Mouse (Mus musculus) liver, embryonic 13.5 days (tissue): ENCODE measurements around the gene Lhx4. TPM values are rescaled to one million over a fixed set of nuclear protein-coding genes. Genes with fewer than 3 reads are reported as not detected.

Experiments
- ATAC-seq: fragments of 200-750 bp; cut with Nextera tagmentation; 2 replicates; pipeline ENCODE4 v1.8.0; 2017; ENCODE audit warnings: low read depth, mild to moderate bottlenecking, moderate number of reproducible peaks, moderate library complexity
- DNase-seq: peaks from one replicate; pipeline ENCODE4 v3.0.0; 2022
- H3K27ac ChIP-seq: fragments of 300-500 bp; sonication (generic); 2 replicates; pipeline ENCODE4 v1.5.1; 2015; ENCODE audit warnings: moderate library complexity, mild to moderate bottlenecking, inconsistent platforms
- H3K27me3 ChIP-seq: fragments of 300-500 bp; sonication (generic); 2 replicates; pipeline ENCODE4 v1.6.1; 2015; ENCODE audit warnings: mild to moderate bottlenecking, inconsistent platforms
- H3K36me3 ChIP-seq: fragments of 300-500 bp; sonication (generic); 2 replicates; pipeline ENCODE4 v1.6.1; 2015; ENCODE audit warnings: mild to moderate bottlenecking, inconsistent platforms
- H3K4me1 ChIP-seq: fragments of 300-500 bp; sonication (generic); replicated peaks from 2 replicates; pipeline ENCODE4 v1.6.1; 2015; ENCODE audit warnings: inconsistent platforms
- H3K4me2 ChIP-seq: fragments of 300-500 bp; sonication (generic); 2 replicates; pipeline ENCODE4 v1.6.1; 2015; ENCODE audit warnings: inconsistent platforms, mild to moderate bottlenecking, moderate library complexity
- H3K4me3 ChIP-seq: fragments of 300-500 bp; sonication (generic); replicated peaks from 2 replicates; pipeline ENCODE4 v1.5.1; 2015; ENCODE audit warnings: mild to moderate bottlenecking, inconsistent platforms
- H3K9ac ChIP-seq: fragments of 300-500 bp; sonication (generic); 2 replicates; pipeline ENCODE4 v1.6.1; 2015; ENCODE audit warnings: mild to moderate bottlenecking, inconsistent platforms
- H3K9me3 ChIP-seq: fragments of 300-500 bp; sonication (generic); replicated peaks from 2 replicates; pipeline ENCODE4 v1.6.1; 2016; ENCODE audit warnings: inconsistent platforms
- WGBS: fragments of 180-500 bp; shearing (Covaris S2); methylation state at CpG from one replicate; pipeline ENCODE4 v1.1.7; 2015; ENCODE audit not compliant: insufficient replicate concordance; 5-methylcytosine and 5-hydroxymethylcytosine counted together
- polyA plus RNA-seq: library from polyadenylated mRNA; unstranded; fragments of >200 nt; fragmentation: Nextera tagmentation; extraction: Ambion mirVana; gene quantifications from 2 replicates; pipeline ENCODE4 v1.2.1, GENCODE M21; 2015

Lhx4 gene
- polyA plus RNA-seq, 1 experiment from 2014 or later, result not detected

DNA sequence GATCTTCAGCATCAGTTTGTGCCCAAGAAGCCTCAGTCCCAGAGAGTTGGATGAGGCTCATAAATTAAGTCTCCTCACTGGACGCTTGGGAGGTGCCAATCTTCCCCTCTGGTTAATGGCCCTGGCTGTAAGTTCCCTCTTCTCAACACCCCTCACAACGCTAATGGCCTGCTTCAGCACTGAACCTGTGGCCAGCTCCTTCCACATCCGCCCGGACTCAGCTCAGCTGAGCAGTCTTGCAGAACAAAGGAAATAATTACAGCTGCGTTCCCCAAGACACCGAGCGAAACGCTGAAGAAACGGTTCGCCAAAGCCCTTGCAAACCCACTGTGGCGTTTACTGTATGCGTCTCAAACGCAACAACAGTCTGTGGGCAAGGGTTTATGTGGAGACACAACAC, 29.3 kb downstream of the Lhx4 start:
- H3K27me3 ChIP-seq, result peaks cover 63% of the 10 kb centered on the region
- no peaks in the 10 kb centered on the region for H3K36me3 ChIP-seq
- DNase-seq, result no peak
- no peak for ATAC-seq
- H3K4me2 ChIP-seq, result no peak overlapping the region
- H3K4me1 ChIP-seq, result no peaks in the 10 kb centered on the region
- H3K4me3 ChIP-seq, result no peak overlapping the region
- H3K9me3 ChIP-seq, result no peaks in the 10 kb centered on the region
- WGBS, result under 1% methylated on average over 13 of the region's 13 CpGs
- no peak overlapping the region for H3K9ac ChIP-seq
- H3K27ac ChIP-seq, result no peak overlapping the region

GRCm38 (mm10) chr1:155721443-155721842, 30.0 kb downstream of the Lhx4 start:
- Histone ChIP-seq H3K27me3 (peaks cover 58% of the 10 kb centered on the region), H3K27ac (no peak overlapping the region), H3K4me2 (no peak overlapping the region), H3K4me1 (no peaks in the 10 kb centered on the region), H3K9ac (no peak overlapping the region), H3K9me3 (no peaks in the 10 kb centered on the region), H3K36me3 (no peaks in the 10 kb centered on the region), H3K4me3 (no peak overlapping the region)
- WGBS, result 40% methylated on average over 8 of the region's 8 CpGs
- no peak for DNase-seq
- no peak for ATAC-seq

GRCm38 (mm10) chr1:155720006-155720405, 31.5 kb downstream of the Lhx4 start:
- no peak overlapping the region for H3K4me3 ChIP-seq
- no peaks in the 10 kb centered on the region for H3K36me3 ChIP-seq
- H3K4me2 ChIP-seq, result no peak overlapping the region
- no peak overlapping the region for H3K9ac ChIP-seq
- H3K27me3 ChIP-seq, result peaks cover 47% of the 10 kb centered on the region
- no peak overlapping the region for H3K27ac ChIP-seq
- ATAC-seq, result no peak
- no peaks in the 10 kb centered on the region for H3K4me1 ChIP-seq
- no peaks in the 10 kb centered on the region for H3K9me3 ChIP-seq
- no peak for DNase-seq
- 34% methylated on average over 5 of the region's 5 CpGs for WGBS

GRCm38 (mm10) chr1:155718851-155719250, 32.6 kb downstream of the Lhx4 start:
- no peaks in the 10 kb centered on the region for H3K9me3 ChIP-seq

DNA sequence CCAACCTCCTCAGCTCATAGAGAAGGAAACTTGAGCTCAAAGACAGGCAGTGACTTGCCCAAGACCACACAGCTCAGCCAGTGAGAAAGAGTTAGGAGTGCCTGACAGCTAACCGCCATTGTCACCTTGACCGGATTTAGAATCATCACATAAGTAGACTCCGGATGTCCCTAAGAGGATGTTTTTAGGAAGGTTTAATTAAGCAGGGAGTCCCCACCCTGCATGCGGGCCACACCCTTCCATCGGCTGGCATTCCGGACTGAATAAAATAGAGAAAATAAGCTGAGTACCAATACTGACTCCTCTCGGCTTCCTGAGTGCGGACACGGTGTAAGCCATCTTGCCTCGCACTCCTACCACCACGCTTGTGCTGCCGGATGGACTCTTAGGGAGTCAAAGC, 34.2 kb downstream of the Lhx4 start:
- H3K27me3 ChIP-seq, result peaks cover 26% of the 10 kb centered on the region
- no peak for ATAC-seq
- 82% methylated on average over 12 of the region's 12 CpGs for WGBS
- no peak overlapping the region for H3K4me3 ChIP-seq
- no peaks in the 10 kb centered on the region for H3K9me3 ChIP-seq
- H3K4me1 ChIP-seq, result no peaks in the 10 kb centered on the region
- no peak for DNase-seq
- H3K4me2 ChIP-seq, result no peak overlapping the region
- H3K36me3 ChIP-seq, result no peaks in the 10 kb centered on the region
- H3K9ac ChIP-seq, result no peak overlapping the region
- no peak overlapping the region for H3K27ac ChIP-seq

More at GRCm38 (mm10) chr1:155718851-155719250, 32.6 kb downstream of the Lhx4 start:
- H3K36me3 ChIP-seq, result no peaks in the 10 kb centered on the region
- H3K4me2 ChIP-seq, result no peak overlapping the region
- H3K9ac ChIP-seq, result no peak overlapping the region
- 67% methylated on average over 3 of the region's 3 CpGs for WGBS
- no peak overlapping the region for H3K4me3 ChIP-seq
- H3K27me3 ChIP-seq, result peaks cover 37% of the 10 kb centered on the region
- ATAC-seq, result no peak
- no peaks in the 10 kb centered on the region for H3K4me1 ChIP-seq
- H3K27ac ChIP-seq, result no peak overlapping the region
- no peak for DNase-seq

GRCm38 (mm10) chr1:155715366-155715765, 36.1 kb downstream of the Lhx4 start:
- Histone ChIP-seq H3K36me3 (no peaks in the 10 kb centered on the region), H3K4me1 (no peaks in the 10 kb centered on the region), H3K9ac (no peak overlapping the region), H3K4me2 (no peak overlapping the region), H3K27me3 (0 out of 2 replicates have a peak, but pooled peaks cover 15% of the 10 kb centered on the region), H3K9me3 (no peaks in the 10 kb centered on the region), H3K4me3 (no peak overlapping the region), H3K27ac (no peak overlapping the region)
- no peak for ATAC-seq
- no peak for DNase-seq

DNA sequence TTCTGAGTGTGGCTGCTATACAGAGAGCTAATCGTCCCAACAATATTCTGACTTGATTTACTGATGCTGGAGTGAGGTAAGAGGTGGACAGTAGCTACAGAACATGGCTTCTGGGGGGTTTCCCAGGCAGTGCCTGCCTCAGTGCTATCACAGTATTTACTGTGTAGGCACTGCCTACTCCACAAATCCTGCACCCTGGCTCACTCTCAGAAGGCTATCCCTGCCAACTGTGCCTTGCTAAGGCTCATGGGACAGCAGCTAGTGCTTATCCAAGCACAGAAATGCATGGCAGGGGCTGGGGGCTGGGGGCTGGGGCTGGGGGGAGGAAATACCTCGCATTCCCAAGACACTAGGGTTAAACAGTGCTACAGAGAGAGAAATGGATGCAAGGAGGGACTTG, 38.2 kb downstream of the Lhx4 start:
- 30% methylated on average over 2 of the region's 2 CpGs for WGBS
- no peaks in the 10 kb centered on the region for H3K4me1 ChIP-seq
- no peak overlapping the region for H3K27ac ChIP-seq

GRCm38 (mm10) chr1:155704182-155704581, 47.3 kb downstream of the Lhx4 start:
- Histone ChIP-seq H3K36me3 (no peaks in the 10 kb centered on the region), H3K4me3 (no peak overlapping the region), H3K27ac (no peak overlapping the region), H3K9me3 (no peaks in the 10 kb centered on the region), H3K27me3 (no peaks in the 10 kb centered on the region), H3K9ac (no peak overlapping the region), H3K4me1 (no peaks in the 10 kb centered on the region), H3K4me2 (no peak overlapping the region)
- WGBS, result 44% methylated on average over 5 of the region's 5 CpGs
- ATAC-seq, result no peak
- DNase-seq, result no peak

More for the DNA sequence above, 38.2 kb downstream of the Lhx4 start:
- ATAC-seq, result no peak
- H3K4me3 ChIP-seq, result no peak overlapping the region
- no peak overlapping the region for H3K9ac ChIP-seq
- no peak for DNase-seq
- H3K27me3 ChIP-seq, result 0 out of 2 replicates have a peak, but pooled peaks cover 3% of the 10 kb centered on the region
- no peaks in the 10 kb centered on the region for H3K9me3 ChIP-seq
- no peaks in the 10 kb centered on the region for H3K36me3 ChIP-seq
- no peak overlapping the region for H3K4me2 ChIP-seq

- no peak for DNase-seq
- ATAC-seq, result no peak
- 65% methylated on average over 5 of the region's 5 CpGs for WGBS
- Histone ChIP-seq H3K27me3 (no peaks in the 10 kb centered on the region), H3K9ac (no peak overlapping the region), H3K4me2 (no peak overlapping the region), H3K4me1 (no peaks in the 10 kb centered on the region), H3K36me3 (no peaks in the 10 kb centered on the region), H3K9me3 (no peaks in the 10 kb centered on the region), H3K27ac (no peak overlapping the region), H3K4me3 (no peak overlapping the region)
Measured at GRCm38 (mm10) chr1:155703191-155703680, 48.2 kb downstream of the Lhx4 start.

DNA sequence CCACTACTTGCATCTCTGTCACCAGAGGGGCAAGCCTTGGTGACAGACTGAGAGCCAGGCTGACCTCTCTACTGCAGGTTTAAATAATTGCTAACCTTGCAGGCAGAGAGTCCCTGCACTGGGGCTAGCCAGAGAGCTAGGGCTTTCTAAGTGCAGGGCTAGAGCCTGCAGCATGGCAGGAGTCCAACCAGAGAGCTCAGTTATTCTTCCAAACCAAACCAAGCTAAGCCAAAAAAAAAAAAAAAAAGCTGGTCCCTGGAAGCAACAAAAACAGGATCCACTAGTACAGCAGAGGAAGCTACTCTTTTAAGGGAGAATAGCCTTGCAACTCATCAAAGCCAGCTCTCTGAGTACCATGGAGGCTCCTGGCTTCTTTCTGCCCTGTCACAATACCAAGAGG, 50.6 kb downstream of the Lhx4 start:
- no peak overlapping the region for H3K4me2 ChIP-seq
- no peaks in the 10 kb centered on the region for H3K27me3 ChIP-seq
- H3K9me3 ChIP-seq, result no peaks in the 10 kb centered on the region
- no peak overlapping the region for H3K9ac ChIP-seq
- H3K4me1 ChIP-seq, result no peaks in the 10 kb centered on the region
- H3K36me3 ChIP-seq, result no peaks in the 10 kb centered on the region
- ATAC-seq (no peak), DNase-seq (no peak)
- H3K4me3 ChIP-seq, result no peak overlapping the region
- no peak overlapping the region for H3K27ac ChIP-seq

GRCm38 (mm10) chr1:155698373-155699159, 52.9 kb downstream of the Lhx4 start:
- DNase-seq, result no peak
- Histone ChIP-seq H3K4me2 (no peak overlapping the region), H3K27me3 (no peaks in the 10 kb centered on the region), H3K36me3 (no peaks in the 10 kb centered on the region), H3K4me1 (no peaks in the 10 kb centered on the region), H3K9ac (no peak overlapping the region), H3K4me3 (no peak overlapping the region), H3K27ac (no peak overlapping the region), H3K9me3 (no peaks in the 10 kb centered on the region)
- 62% methylated on average over 17 of the region's 17 CpGs for whole genome bisulfite sequencing
- ATAC-seq, result no peak

DNA sequence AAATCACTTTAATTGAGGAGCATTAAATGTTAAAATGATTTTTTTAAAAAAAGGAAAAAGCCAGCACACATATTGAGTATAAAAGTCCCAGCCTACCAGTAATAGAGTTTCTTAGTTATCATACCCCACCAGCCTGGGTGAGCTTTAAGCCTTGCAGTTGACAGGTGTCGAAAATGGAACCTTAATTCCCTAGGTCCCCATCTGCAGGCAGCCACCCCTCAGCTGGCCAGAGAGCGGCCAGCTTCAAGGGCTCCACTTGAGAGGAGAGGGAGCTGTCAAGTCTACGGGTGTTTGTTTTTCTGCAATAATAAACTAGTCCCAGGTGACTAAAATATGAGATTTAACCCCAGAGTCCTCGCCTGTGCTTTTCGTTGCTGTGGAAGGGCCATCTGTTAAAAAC, 58.0 kb downstream of the Lhx4 start:
- H3K27me3 ChIP-seq, result no peaks in the 10 kb centered on the region
- no peaks in the 10 kb centered on the region for H3K36me3 ChIP-seq
- no peak overlapping the region for H3K9ac ChIP-seq
- H3K4me3 ChIP-seq, result no peak overlapping the region
- ATAC-seq (no peak), DNase-seq (no peak)
- 75% methylated on average over 5 of the region's 5 CpGs for WGBS
- H3K4me1 ChIP-seq, result no peaks in the 10 kb centered on the region
- no peak overlapping the region for H3K27ac ChIP-seq
- H3K9me3 ChIP-seq, result no peaks in the 10 kb centered on the region
- no peak overlapping the region for H3K4me2 ChIP-seq
